Mouse (Mus musculus): ENCODE measurements at regions not wholly inside any gene's neighbourhood (a gene's known extent, or its start where the extent isn't known, plus 50 kb on each side); places are given as distances from the start of the nearest gene placed in this dataset.

DNA sequence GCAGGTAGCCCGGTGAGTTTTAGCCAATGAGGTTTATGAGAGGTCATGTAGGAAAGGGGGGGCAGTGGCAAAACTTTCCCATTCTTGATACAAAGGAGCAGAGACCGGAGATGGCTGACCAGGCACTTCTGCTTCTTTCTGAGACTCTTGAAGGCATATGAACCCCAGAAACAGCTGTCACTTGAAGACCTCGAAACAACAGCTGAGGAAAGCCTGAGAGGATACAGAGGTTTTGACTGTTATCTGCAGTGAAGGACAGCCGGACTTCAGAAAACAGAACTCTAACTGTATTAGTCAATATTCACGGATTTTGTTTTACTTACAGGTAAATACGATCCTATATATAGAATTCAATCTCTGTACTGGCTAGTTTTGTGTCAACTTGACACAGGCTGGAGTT lies 50.0 kb upstream of the Tiparp start:
- Histone ChIP-seq H3K27me3 (ENCODE audit: control insufficient read depth, insufficient read depth, low read length) (no peaks in the 10 kb centered on the region), H3K27ac (no peak overlapping the region), H3K4me2 (replicated peaks) (no peak overlapping the region), H3K4me3 (replicated peaks; ENCODE audit: low read length) (no peak overlapping the region), H3K36me3 (replicated peaks; ENCODE audit: control insufficient read depth, insufficient read depth) (no peaks in the 10 kb centered on the region), H3K9me3 (ENCODE audit: control insufficient read depth, low read length) (no peaks in the 10 kb centered on the region), H3K9ac (no peak overlapping the region), H3K4me1 (replicated peaks; ENCODE audit: control insufficient read depth, insufficient read depth, low read length) (no peaks in the 10 kb centered on the region)
- 92% methylated on average over 6 of the region's 6 CpGs for WGBS
- ATAC-seq (ENCODE audit: low FRiP score) (no peak), DNase-seq (ENCODE audit: low spot score) (no peak)

GRCm38 (mm10) chr3:65477111-65477510 lies 51.1 kb upstream of the Tiparp start:
- no peak for ATAC-seq (ENCODE audit: low FRiP score)
- H3K36me3 ChIP-seq (replicated peaks; ENCODE audit: control insufficient read depth, insufficient read depth): no peaks in the 10 kb centered on the region
- WGBS: 81% methylated on average over 4 of the region's 4 CpGs
- no peak overlapping the region for H3K4me3 ChIP-seq (replicated peaks; ENCODE audit: low read length)
- no peaks in the 10 kb centered on the region for H3K4me1 ChIP-seq (replicated peaks; ENCODE audit: control insufficient read depth, insufficient read depth, low read length)
- no peak overlapping the region for H3K4me2 ChIP-seq (replicated peaks)
- no peak for DNase-seq (ENCODE audit: low spot score)
- H3K9ac ChIP-seq: no peak overlapping the region
- no peaks in the 10 kb centered on the region for H3K27me3 ChIP-seq (ENCODE audit: control insufficient read depth, insufficient read depth, low read length)
- no peak overlapping the region for H3K27ac ChIP-seq
- no peaks in the 10 kb centered on the region for H3K9me3 ChIP-seq (ENCODE audit: control insufficient read depth, low read length)

GRCm38 (mm10) chr3:65476091-65476953 lies 51.9 kb upstream of the Tiparp start:
- Histone ChIP-seq H3K4me3 (replicated peaks; ENCODE audit: low read length) (no peak overlapping the region), H3K27me3 (ENCODE audit: control insufficient read depth, insufficient read depth, low read length) (no peaks in the 10 kb centered on the region), H3K4me1 (replicated peaks; ENCODE audit: control insufficient read depth, insufficient read depth, low read length) (no peaks in the 10 kb centered on the region), H3K27ac (no peak overlapping the region), H3K9ac (no peak overlapping the region), H3K4me2 (replicated peaks) (no peak overlapping the region), H3K9me3 (ENCODE audit: control insufficient read depth, low read length) (no peaks in the 10 kb centered on the region), H3K36me3 (replicated peaks; ENCODE audit: control insufficient read depth, insufficient read depth) (no peaks in the 10 kb centered on the region)
- WGBS: 82% methylated on average over 19 of the region's 19 CpGs
- no peak for DNase-seq (ENCODE audit: low spot score)
- ATAC-seq (ENCODE audit: low FRiP score): no peak

DNA sequence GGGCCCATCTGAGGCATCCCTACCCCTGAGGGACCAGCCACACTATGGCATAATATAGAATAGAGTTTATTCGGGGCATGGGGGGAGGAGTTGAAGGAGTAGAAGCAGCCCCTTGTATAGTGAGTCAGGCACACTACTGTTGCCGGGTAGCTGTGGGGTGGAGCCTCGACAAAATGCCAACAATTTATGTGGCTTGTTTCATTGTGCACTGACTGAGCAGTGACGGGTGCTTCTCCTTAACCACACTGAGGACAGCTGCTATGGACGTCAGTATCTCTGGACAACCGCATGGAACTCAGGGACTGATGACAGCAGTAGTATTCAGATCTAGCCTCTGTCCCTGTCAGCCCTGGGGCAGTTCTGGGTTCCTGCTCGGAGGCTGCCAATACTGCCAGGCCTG lies 53.6 kb upstream of the Tiparp start:
- Histone ChIP-seq H3K4me3 (replicated peaks; ENCODE audit: low read length) (no peak overlapping the region), H3K4me1 (replicated peaks; ENCODE audit: control insufficient read depth, insufficient read depth, low read length) (no peaks in the 10 kb centered on the region), H3K27ac (no peak overlapping the region), H3K27me3 (ENCODE audit: control insufficient read depth, insufficient read depth, low read length) (no peaks in the 10 kb centered on the region), H3K9me3 (ENCODE audit: control insufficient read depth, low read length) (no peaks in the 10 kb centered on the region), H3K4me2 (replicated peaks) (no peak overlapping the region), H3K9ac (no peak overlapping the region), H3K36me3 (replicated peaks; ENCODE audit: control insufficient read depth, insufficient read depth) (no peaks in the 10 kb centered on the region)
- WGBS: 32% methylated on average over 7 of the region's 7 CpGs
- peak; percentile 65 for ATAC-seq (ENCODE audit: low FRiP score)
- DNase-seq (ENCODE audit: low spot score): no peak

DNA sequence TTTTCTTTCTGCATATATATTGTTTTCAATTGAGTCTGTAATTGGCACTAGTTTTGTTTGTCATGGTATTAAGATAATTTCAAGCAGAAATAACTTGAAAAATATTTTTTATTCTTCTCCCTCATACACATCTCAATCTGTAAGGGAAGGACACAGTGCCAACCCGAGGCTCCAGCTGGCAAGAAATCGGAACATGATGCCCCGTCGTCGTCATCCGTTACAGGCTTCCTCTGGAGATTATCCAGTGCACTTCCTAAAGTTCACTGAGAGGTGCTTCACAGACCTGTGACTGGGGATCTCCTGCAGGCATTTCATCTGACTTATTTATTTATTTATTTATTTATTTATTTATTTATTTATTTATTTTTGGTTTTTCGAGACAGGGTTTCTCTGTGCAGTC lies 56.4 kb upstream of the Tiparp start:
- ATAC-seq (ENCODE audit: low FRiP score): no peak
- WGBS: 95% methylated on average over 7 of the region's 7 CpGs

DNA sequence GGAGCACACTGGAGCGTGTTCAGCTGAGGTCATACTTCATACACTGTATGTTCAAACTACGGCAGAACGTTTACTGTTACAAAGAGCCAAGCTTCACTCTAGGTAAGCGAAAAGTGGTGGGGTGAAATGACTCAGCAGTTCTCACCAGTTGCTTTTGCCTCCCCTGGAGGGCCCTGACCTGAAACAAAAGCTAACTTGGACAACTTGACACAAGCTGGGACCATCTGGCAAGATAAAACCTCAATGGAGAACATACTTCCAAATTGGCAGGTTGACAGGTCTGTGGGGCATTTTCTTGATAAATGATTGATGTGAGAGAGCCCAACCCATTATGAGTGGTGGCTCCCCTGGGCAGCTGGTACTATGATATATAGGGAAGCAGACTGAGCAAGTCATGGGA lies 59.0 kb upstream of the Tiparp start:
- H3K4me3 ChIP-seq (replicated peaks; ENCODE audit: low read length): no peak overlapping the region
- no peak overlapping the region for H3K4me2 ChIP-seq (replicated peaks)
- no peaks in the 10 kb centered on the region for H3K27me3 ChIP-seq (ENCODE audit: control insufficient read depth, insufficient read depth, low read length)
- H3K36me3 ChIP-seq (replicated peaks; ENCODE audit: control insufficient read depth, insufficient read depth): no peaks in the 10 kb centered on the region
- DNase-seq (ENCODE audit: low spot score) (no peak), ATAC-seq (ENCODE audit: low FRiP score) (no peak)
- no peak overlapping the region for H3K27ac ChIP-seq
- H3K4me1 ChIP-seq (replicated peaks; ENCODE audit: control insufficient read depth, insufficient read depth, low read length): no peaks in the 10 kb centered on the region
- no peaks in the 10 kb centered on the region for H3K9me3 ChIP-seq (ENCODE audit: control insufficient read depth, low read length)
- H3K9ac ChIP-seq: no peak overlapping the region
- 79% methylated on average over 4 of the region's 4 CpGs for WGBS

More for the DNA sequence above, 56.4 kb upstream of the Tiparp start:
- Histone ChIP-seq H3K27ac (no peak overlapping the region), H3K27me3 (ENCODE audit: control insufficient read depth, insufficient read depth, low read length) (no peaks in the 10 kb centered on the region), H3K4me1 (replicated peaks; ENCODE audit: control insufficient read depth, insufficient read depth, low read length) (no peaks in the 10 kb centered on the region), H3K9ac (no peak overlapping the region), H3K9me3 (ENCODE audit: control insufficient read depth, low read length) (no peaks in the 10 kb centered on the region), H3K4me3 (replicated peaks; ENCODE audit: low read length) (no peak overlapping the region), H3K4me2 (replicated peaks) (no peak overlapping the region), H3K36me3 (replicated peaks; ENCODE audit: control insufficient read depth, insufficient read depth) (no peaks in the 10 kb centered on the region)
- no peak for DNase-seq (ENCODE audit: low spot score)

DNA sequence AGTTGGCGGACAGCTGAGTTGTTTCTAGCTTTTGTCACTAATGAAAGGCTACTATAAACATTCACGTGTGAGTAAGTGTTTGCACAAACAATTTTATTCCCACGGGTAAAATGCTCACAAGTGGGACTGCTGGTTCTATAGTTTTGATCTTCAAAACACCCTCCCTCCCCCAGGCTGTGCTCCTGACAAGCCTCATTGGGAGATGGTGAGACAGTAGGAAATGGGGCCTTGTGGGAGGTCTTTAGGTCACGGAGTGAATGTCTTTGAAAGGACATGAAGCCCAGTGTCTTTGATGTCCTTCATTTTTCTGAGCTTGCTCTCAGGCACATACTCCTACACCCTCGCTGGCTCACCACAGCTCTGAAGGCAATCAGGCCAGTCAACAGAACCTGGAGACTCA lies 63.4 kb upstream of the Tiparp start:
- no peak for DNase-seq (ENCODE audit: low spot score)
- H3K36me3 ChIP-seq (replicated peaks; ENCODE audit: control insufficient read depth, insufficient read depth): no peaks in the 10 kb centered on the region
- H3K9ac ChIP-seq: no peak overlapping the region
- H3K27me3 ChIP-seq (ENCODE audit: control insufficient read depth, insufficient read depth, low read length): no peaks in the 10 kb centered on the region
- no peak overlapping the region for H3K4me2 ChIP-seq (replicated peaks)
- H3K4me3 ChIP-seq (replicated peaks; ENCODE audit: low read length): no peak overlapping the region
- H3K4me1 ChIP-seq (replicated peaks; ENCODE audit: control insufficient read depth, insufficient read depth, low read length): no peaks in the 10 kb centered on the region
- no peak overlapping the region for H3K27ac ChIP-seq
- no peak for ATAC-seq (ENCODE audit: low FRiP score)
- WGBS: 56% methylated on average over 5 of the region's 5 CpGs
- H3K9me3 ChIP-seq (ENCODE audit: control insufficient read depth, low read length): no peaks in the 10 kb centered on the region

GRCm38 (mm10) chr3:65460936-65461335 lies 67.3 kb upstream of the Tiparp start:
- no peak overlapping the region for H3K27ac ChIP-seq
- H3K4me3 ChIP-seq (replicated peaks; ENCODE audit: low read length): no peak overlapping the region
- no peak overlapping the region for H3K9ac ChIP-seq
- no peak for DNase-seq (ENCODE audit: low spot score)
- H3K4me1 ChIP-seq (replicated peaks; ENCODE audit: control insufficient read depth, insufficient read depth, low read length): no peaks in the 10 kb centered on the region; the same call in 1 of the 2 replicates
- H3K9me3 ChIP-seq (ENCODE audit: control insufficient read depth, low read length): no peaks in the 10 kb centered on the region
- no peaks in the 10 kb centered on the region for H3K36me3 ChIP-seq (replicated peaks; ENCODE audit: control insufficient read depth, insufficient read depth)
- ATAC-seq (ENCODE audit: low FRiP score): no peak
- H3K27me3 ChIP-seq (ENCODE audit: control insufficient read depth, insufficient read depth, low read length): no peaks in the 10 kb centered on the region
- WGBS: 79% methylated on average over 4 of the region's 4 CpGs
- no peak overlapping the region for H3K4me2 ChIP-seq (replicated peaks)

GRCm38 (mm10) chr3:65459702-65460101 lies 67.3 kb upstream of the Ssr3 start:
- Histone ChIP-seq H3K4me3 (replicated peaks; ENCODE audit: low read length) (no peak overlapping the region), H3K4me1 (replicated peaks; ENCODE audit: control insufficient read depth, insufficient read depth, low read length) (peaks cover 3% of the 10 kb centered on the region; the same call in 1 of the 2 replicates), H3K4me2 (replicated peaks) (no peak overlapping the region), H3K27ac (no peak overlapping the region), H3K36me3 (replicated peaks; ENCODE audit: control insufficient read depth, insufficient read depth) (no peaks in the 10 kb centered on the region), H3K27me3 (ENCODE audit: control insufficient read depth, insufficient read depth, low read length) (no peaks in the 10 kb centered on the region), H3K9ac (no peak overlapping the region), H3K9me3 (ENCODE audit: control insufficient read depth, low read length) (no peaks in the 10 kb centered on the region)
- DNase-seq (ENCODE audit: low spot score) (no peak), ATAC-seq (ENCODE audit: low FRiP score) (0 out of 2 replicates have a peak, but pooled peaks have one; percentile 31)
- 69% methylated on average over 5 of the region's 5 CpGs for WGBS

Measured in hindbrain, embryonic 14.5 days (tissue).